Mouse (Mus musculus): Measurements from ENCODE around the gene Ntn5. TPM values are rescaled to one million over a fixed set of nuclear protein-coding genes. Genes with fewer than 3 reads are reported as not detected.

The Ntn5 gene
- total and polyA plus RNA-seq, 3 experiments = 0.08 to 0.57 TPM; not detected in 1

- DNase-seq (ENCODE audit: extremely low read depth) = no peak
- in situ Hi-C loops (cut with MboI; ENCODE audit: low pct_ligation_motif_present, low pct_unique_long_range_greater_than_20kb, low sequenced_read_pairs) = no loop called here
- Histone ChIP-seq H3K4me3 (replicated peaks in 1 of 3; ENCODE audit: low read depth in 2 of 3, low read length in 2 of 3, poor library complexity in 1 of 3) (no peak overlapping the region), H3K79me2 (replicated peaks; ENCODE audit: control insufficient read depth, extremely low read depth, insufficient read depth, poor library complexity, severe bottlenecking) (peaks cover 13% of the 10 kb centered on the region), H3K9me3 (replicated peaks; ENCODE audit: low read length) (no peaks in the 10 kb centered on the region), H3K4me1 (ENCODE audit: control insufficient read depth in 1 of 2, insufficient read depth in 2 of 2) (peaks cover 0 to 40% of the 10 kb centered on the region in 2 experiments; a peak in 2 of 4 replicates), H3K36me3 (replicated peaks in 1 of 2; ENCODE audit: control insufficient read depth in 1 of 2, insufficient read depth in 1 of 2, low read length in 1 of 2) (peaks cover 35 to 57% of the 10 kb centered on the region in 2 experiments), H3K9ac (ENCODE audit: insufficient read depth, low read depth) (no peak overlapping the region), H3K27ac (ENCODE audit: insufficient read depth, low read depth) (no peak overlapping the region), H3K4me2 (ENCODE audit: insufficient read depth, low read depth, poor library complexity, severe bottlenecking) (no peak overlapping the region), H3K27me3 (replicated peaks) (no peaks in the 10 kb centered on the region)
- TF ChIP-seq GABPA (IDR thresholded peaks at IDR 0.05; ENCODE audit: insufficient replicate concordance, low read depth, low read length) (no peak), JUND (conservative IDR thresholded peaks at IDR 0.05; ENCODE audit: low read depth, low read length) (no peak), EP300 (IDR thresholded peaks at IDR 0.05; ENCODE audit: low read length) (no peak), RAD21 (IDR thresholded peaks at IDR 0.05; ENCODE audit: low read depth, low read length) (no peak), POLR2AphosphoS2 (IDR thresholded peaks at IDR 0.05; ENCODE audit: low read depth, low read length) (no peak), CHD1 (IDR thresholded peaks at IDR 0.05; ENCODE audit: low read depth, low read length) (no peak), SIN3A (IDR thresholded peaks at IDR 0.05; ENCODE audit: low read length) (no peak)
- dilution Hi-C loops (cut with MboI; ENCODE audit: extremely low pct_ligation_motif_present, extremely low pct_unique_long_range_greater_than_20kb, low sequenced_read_pairs) = no loop called here
These were observed 26.8 kb downstream of the Ntn5 start for GRCm38 (mm10) chr7:45710477-45711191.

DNA sequence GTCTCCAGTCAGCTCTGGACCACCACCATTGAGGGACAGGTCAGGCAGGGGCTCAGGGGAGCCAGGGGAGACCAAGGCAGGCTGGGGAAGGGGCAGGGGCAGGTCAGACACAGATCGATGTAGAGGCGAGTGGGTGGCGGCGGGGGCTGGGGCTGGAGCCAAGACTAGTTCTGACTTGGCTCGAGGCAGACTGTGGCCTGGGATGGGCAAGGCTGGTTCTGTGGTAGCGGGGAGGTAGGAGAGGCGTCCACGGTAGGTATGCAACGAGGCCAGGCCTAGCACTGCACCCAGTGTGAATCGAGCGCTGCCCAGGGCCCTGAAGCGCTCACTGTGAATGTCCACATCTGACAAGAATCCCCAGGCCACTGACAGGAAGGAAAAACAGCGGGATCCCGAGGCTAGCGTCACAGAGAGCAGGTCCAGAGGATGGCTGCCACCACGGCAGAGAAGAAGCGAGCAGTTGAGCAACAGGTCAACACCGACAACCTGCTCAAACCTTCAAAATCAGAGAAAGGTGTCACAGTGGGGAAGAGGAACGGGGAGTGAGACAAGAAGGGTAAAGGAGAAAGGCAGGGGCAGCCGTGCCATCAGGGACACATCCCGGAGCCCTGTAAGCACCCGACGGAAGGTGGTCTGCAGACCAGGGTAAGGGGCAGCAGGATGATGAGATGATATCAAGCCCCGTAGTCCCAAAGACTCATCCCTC lies 27.6 kb downstream of the Ntn5 start:
- dilution Hi-C loops (cut with MboI; ENCODE audit: extremely low pct_ligation_motif_present, extremely low pct_unique_long_range_greater_than_20kb, low sequenced_read_pairs) = no loop called here

More for the DNA sequence above, 27.6 kb downstream of the Ntn5 start:
- Histone ChIP-seq H3K27me3 (replicated peaks) (no peaks in the 10 kb centered on the region), H3K9ac (ENCODE audit: insufficient read depth, low read depth) (no peak overlapping the region), H3K27ac (ENCODE audit: insufficient read depth, low read depth) (no peak overlapping the region), H3K36me3 (replicated peaks in 1 of 2; ENCODE audit: control insufficient read depth in 1 of 2, insufficient read depth in 1 of 2, low read length in 1 of 2) (peaks cover 35 to 61% of the 10 kb centered on the region in 2 experiments), H3K4me3 (replicated peaks in 1 of 3; ENCODE audit: low read depth in 2 of 3, low read length in 2 of 3, poor library complexity in 1 of 3) (no peak overlapping the region), H3K4me1 (ENCODE audit: control insufficient read depth in 1 of 2, insufficient read depth in 2 of 2) (peaks cover 0 to 45% of the 10 kb centered on the region in 2 experiments; a peak in 2 of 4 replicates), H3K79me2 (replicated peaks; ENCODE audit: control insufficient read depth, extremely low read depth, insufficient read depth, poor library complexity, severe bottlenecking) (peaks cover 19% of the 10 kb centered on the region), H3K9me3 (replicated peaks; ENCODE audit: low read length) (no peaks in the 10 kb centered on the region), H3K4me2 (ENCODE audit: insufficient read depth, low read depth, poor library complexity, severe bottlenecking) (no peak overlapping the region)
- in situ Hi-C loops (cut with MboI; ENCODE audit: low pct_ligation_motif_present, low pct_unique_long_range_greater_than_20kb, low sequenced_read_pairs) = no loop called here
- TF ChIP-seq EP300 (IDR thresholded peaks at IDR 0.05; ENCODE audit: low read length) = no peak
- TF ChIP-seq MAFK (IDR thresholded peaks at IDR 0.05; ENCODE audit: insufficient replicate concordance, low read length) = no peak
- no peak for TF ChIP-seq POLR2AphosphoS2 (IDR thresholded peaks at IDR 0.05; ENCODE audit: low read depth, low read length)
- TF ChIP-seq MXI1 (IDR thresholded peaks at IDR 0.05; ENCODE audit: low read depth, low read length) = no peak
- no peak for TF ChIP-seq SMC3 (IDR thresholded peaks at IDR 0.05; ENCODE audit: low read depth, low read length)
- no peak for TF ChIP-seq UBTF (IDR thresholded peaks at IDR 0.05; ENCODE audit: low read depth, low read length)
- TF ChIP-seq TCF12 (IDR thresholded peaks at IDR 0.05; ENCODE audit: low read depth, low read length) = no peak
- no peak for TF ChIP-seq RCOR1 (conservative IDR thresholded peaks at IDR 0.05; ENCODE audit: low read depth, low read length)
- no peak for TF ChIP-seq MEF2A (IDR thresholded peaks at IDR 0.05; ENCODE audit: borderline replicate concordance, low read depth, low read length)
- TF ChIP-seq ELF1 (IDR thresholded peaks at IDR 0.05; ENCODE audit: low read depth, low read length) = no peak
- no peak for TF ChIP-seq SIN3A (IDR thresholded peaks at IDR 0.05; ENCODE audit: low read length)
- TF ChIP-seq BHLHE40 (IDR thresholded peaks at IDR 0.05; ENCODE audit: low read depth, low read length) = no peak
- TF ChIP-seq E2F4 (IDR thresholded peaks at IDR 0.05; ENCODE audit: insufficient replicate concordance, low read depth, low read length) = no peak
- TF ChIP-seq ZC3H11A (IDR thresholded peaks at IDR 0.05; ENCODE audit: low read depth, low read length) = no peak
- TF ChIP-seq HCFC1 (IDR thresholded peaks at IDR 0.05; ENCODE audit: low read depth, low read length) = no peak
- no peak for DNase-seq (ENCODE audit: extremely low read depth)

All from CH12.LX (cell line).